Mouse (Mus musculus) cerebellum, adult 11-12 months (tissue): Measurements from ENCODE around the gene Ccdc47.
"Not testable (repeated sequence)": the region's sequence is repeated elsewhere in the genome, so short reads cannot be mapped to it uniquely, and the experiment has no call there.

Source experiments
- DNase-seq: peaks from one replicate; pipeline ENCODE4 v3.0.0; 2022

The Ccdc47 gene

DNA sequence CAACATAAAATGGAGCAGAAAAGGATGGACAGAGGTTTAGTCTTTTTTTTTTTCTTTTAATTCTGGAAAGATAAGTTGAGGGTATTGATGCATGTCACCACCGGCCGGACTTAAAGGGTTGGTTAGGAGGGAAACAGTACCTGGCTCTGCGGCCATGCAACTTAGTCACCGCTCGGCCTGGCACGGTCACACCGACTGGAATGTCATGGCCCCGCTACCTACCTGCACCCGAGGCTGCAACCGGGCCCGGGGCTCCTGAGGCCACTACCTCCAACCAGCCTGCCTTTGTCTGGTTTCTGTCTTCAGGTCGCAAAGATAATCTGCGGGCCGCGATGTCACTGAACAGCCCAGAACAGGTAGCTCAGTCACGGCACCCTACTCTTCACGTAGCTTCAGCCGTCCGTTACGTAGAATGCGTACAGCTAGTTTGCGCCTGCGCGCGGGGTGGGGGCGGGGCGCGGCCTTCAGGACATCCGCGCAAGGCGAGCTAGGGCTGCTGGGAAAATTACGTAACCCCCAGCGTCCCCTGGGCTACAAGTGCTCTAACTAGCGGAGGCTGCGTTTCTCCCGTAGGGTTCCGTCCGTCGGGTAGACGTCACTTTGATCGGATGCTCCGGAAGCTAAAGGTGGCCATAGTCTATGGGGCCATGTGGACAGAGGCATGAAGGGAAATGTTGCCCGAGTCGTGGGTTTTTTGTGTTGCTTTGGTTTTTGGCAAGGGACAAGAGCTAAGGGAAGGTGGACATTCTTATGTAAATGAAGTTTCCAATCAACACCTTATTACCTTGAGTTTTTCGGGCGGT is at the start of gene Ccdc47:
TSS of gene Ccdc47 (minus strand) at position 418 of the 803 bp plus-strand sequence.
- peak; percentile 99 for DNase-seq

DNA sequence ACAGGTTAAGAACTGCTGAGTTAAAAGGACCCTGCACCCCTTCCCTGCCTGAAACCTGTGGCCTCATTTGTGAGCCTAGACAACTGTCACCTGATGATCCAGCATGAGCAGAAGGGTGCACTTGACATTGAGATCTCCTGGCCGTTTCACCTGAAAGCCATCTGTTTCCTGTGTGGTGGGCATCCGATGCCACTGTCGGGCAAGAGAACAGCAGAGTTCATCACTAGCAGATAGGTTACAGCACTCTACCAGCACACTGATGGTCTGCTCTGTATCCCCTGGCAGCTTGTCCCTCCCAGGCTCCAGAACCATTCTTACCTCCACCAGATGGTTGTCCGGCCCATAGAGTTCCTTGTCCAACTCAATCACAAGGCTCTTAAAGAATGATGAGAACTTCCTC is 49.4 kb upstream of the Ccdc47 start:
- DNase-seq, result no peak

DNA sequence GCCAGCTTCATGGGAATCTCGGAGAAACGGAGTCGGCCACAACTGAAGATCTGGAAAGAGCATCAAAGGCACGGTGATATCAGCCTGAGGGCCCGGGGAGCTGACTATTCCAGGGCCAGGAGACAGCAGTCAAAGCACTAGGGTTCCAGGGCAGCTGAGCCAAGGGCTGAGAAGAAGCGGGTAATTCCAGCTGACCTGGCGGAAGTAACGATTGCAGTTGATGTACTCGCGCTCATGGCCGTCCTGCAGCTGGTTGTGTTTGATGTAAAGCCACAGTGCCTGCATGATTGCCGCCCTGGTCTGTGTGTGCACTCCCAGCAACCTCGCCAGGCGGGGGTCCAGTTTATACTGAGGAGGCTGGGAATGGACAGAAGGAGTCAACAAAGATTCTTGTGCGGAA is 48.8 kb upstream of the Ccdc47 start:
- DNase-seq, result peak; percentile 42

DNA sequence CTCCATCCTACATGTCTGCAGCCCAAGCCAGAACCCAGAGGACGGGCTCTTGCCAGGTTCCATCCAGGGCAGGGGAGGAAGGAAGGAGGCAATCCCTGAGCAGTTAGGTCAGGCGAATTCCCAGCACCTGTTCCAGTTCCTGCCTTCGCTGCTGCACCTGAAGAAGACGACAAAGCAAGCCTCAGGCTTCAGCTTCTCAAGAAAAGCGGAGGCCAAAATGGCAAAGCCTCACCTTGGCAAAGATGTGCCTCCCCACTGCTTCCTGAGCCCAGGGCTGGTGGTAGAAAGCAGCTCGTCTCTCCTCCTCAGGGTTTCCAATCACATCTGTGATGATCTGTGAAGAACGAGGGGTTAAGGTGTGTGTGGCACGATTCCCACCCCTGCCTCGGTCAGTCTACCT is 47.8 kb upstream of the Ccdc47 start:
- DNase-seq, result peak; percentile 64

DNA sequence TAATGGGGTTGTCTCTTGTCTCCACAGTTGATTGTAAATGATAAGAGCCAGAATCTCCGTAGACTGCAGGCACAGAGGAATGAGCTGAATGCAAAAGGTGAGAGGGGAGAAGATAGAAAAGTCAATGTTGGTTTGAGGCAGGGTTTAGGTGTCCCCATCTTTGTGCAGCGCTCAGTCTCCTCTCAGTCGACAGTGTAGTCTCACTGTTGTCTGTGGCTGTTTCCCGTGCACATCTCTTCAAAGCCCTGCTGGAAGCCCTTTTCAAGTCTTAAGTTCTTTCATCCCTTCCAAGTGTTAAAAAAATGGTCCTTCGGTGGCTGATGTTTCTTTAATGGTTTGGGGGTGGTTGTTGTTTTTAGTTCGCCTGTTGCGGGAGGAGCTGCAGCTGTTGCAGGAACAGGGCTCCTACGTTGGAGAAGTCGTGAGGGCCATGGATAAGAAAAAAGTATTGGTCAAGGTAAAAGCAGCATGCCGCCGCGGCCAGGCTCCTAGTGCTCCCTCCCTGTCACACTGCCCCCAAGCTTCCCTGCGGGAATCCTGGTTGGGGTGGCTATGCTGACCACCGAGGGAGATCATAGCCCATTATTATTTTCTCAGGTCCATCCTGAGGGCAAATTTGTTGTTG is 44.8 kb upstream of the Ccdc47 start:
- DNase-seq, result no peak

DNA sequence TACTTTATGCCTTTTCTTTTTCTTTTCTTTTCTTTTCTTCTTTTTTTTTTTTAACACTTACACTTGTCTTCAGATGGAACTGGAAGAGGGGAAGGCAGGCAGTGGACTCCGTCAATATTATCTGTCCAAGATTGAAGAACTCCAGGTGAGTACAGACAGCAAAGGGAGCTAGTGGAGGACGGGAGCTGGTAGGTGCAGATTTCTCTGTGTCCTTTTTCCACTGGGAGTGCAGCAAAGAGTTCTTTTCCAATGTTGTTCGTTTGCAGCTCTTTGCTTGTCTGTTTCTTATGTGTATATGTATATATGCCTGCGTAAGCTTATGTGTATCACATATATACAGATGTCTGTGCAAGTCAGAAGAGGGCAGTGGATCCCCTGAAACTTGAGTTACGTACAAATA is 40.6 kb upstream of the Ccdc47 start:
- no peak for DNase-seq

DNA sequence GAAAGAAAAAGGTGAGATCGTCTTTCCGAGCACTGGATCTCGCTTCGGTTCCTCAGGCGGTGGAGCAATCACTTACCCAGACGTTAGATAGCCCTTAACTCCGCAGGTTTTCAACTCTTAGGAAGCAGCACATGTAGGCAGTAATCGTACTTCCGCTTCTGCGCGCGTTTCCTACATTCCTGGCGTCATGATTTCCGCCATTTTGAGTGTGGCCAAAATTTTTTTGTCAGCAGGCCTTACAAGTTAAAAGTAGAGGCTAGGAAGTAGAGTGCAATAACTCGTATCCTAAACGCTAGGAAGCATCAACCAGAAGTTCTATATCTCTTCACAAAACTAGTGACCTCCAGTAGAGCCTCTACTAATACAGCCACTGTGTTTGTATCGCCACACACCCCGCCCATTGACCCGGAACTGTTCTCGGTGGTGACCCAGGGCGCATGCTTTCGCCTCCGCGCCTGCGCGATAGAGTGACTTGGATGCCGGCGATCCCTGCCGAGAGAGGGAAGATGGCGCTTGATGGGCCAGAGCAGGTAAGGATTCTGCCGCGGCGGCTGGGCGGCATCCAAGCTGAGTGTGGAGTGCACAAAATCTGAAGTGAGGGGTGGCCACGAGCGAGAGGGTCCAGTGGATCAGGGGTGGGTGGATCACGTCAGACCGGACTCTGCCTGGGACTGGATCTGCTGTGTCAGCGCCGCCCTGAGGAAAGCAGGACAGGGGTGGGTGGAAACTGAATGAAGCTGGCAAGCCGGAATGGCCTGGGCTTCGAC is 39.7 kb upstream of the Ccdc47 start, which contains the start of the genes Ftsj3 and Psmc5:
TSS of gene Ftsj3 (minus strand) at position 395 of the 767 bp plus-strand sequence.
TSS of gene Psmc5 (plus strand) at position 470 of the 767 bp plus-strand sequence.
- DNase-seq, result peak; percentile 96

DNA sequence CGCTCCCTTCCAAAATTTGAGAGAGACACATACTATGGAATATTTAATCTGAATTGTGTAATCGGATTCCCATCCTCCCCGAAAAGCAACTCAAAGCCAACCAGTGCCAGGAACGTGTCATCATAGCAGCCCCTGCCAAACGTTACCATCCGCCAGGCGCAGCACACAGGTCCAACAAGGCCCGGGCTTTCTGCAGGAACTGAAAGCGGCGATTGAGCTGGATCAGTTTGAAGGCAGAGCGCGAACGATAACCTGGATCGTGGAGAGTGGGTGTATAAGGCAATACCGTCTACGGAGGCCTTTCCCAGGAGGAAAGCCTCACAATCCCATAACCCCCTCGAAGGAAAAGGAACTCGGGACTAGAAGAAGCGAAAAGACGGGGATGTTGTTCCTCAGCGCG is 39.0 kb upstream of the Ccdc47 start:
- DNase-seq, result no peak

DNA sequence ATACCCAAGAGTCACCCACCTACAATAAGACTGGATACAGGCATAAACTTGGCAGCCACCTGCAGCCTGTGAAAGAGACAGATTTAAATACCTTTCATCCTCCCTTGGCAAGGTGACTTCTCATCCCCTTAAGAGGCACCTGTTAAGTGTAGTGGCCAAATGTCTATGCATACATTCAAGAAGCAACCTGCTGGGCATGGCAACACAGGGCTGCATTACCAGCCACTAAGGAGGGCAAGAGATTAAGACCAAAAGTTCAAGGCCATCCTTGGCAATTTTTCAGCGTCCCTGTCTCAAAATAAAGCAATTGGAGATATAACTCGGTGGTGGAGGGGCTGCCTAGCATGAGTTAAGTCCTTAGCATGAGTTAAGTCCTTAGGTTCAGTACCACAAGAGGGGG is 38.6 kb upstream of the Ccdc47 start:
- DNase-seq, result peak; percentile 51

DNA sequence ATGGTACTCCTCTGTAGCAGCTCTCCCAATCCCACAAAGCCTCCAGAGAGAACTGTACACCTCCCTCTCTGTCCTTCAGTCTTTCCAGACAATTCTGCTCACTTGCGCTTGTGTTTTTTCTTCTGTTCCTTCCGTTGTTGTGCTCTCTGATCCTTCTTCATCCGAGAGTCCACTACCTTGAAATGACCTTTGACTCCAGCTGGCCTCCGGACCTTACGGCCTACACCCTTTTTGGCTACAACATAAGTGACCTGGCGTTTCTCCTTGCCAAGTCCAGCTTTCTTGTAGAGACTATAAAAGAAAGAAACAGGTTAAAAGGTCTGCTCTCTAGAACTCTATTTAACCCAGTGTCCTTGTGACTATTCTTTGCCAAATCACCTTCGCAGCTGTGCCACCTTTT is 33.2 kb upstream of the Ccdc47 start:
- DNase-seq, result no peak

DNA sequence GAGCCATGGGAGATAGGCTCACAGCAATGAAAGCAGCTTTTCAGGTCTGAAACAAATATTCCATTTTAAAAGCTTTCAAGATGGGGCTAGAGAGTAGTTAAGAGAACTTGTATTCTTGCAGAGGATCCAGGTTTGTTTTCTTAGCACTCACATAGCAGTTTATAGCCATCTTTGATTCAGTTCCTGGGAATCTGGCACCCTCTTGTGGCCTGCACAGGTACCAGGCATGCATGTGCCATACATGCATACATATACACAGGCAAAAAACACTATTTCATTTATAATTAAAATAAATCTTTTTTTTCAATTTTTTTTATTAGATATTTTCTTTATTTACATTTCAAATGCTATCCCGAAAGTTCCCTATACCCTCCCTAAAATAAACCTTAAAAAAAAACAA is 30.7 kb upstream of the Ccdc47 start:
- DNase-seq, result no peak

DNA sequence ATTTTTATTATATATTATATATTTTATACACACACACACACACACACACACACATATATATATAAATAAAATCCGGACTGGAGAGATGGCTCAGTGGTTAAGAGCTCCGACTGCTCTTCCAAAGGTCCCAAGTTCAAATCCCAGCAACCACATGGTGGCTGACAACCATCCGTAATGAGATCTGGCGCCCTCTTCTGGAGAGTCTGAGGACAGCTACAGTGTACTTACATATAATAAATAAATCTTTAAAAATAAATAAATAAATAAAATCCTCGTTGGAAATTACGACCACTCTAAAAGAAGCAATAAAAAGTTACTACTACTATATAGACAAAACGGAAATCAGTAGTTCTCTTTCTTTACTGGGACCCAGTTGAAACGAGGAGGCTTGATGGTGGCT is 17.8 kb upstream of the Ccdc47 start:
- not testable (repeated sequence) for DNase-seq

DNA sequence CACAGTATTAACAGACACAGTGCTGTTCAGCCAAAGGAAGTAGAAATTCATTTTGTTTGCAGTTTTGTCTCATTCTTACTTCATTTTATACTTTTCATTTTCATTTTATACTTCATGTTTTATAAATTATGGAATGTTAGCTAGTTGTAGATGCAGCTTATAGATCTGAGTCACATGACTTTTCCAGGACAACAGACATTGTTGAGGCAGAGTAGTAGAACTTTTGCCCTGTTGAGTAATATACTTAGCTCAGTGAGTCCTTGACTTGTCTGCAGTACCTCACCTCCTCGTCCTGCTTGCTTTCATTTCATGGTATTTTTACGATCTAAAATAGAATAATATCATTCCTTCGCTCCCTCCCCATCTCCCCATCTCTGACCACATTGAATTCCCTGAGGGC is 4.5 kb upstream of the Ccdc47 start:
- no peak for DNase-seq

DNA sequence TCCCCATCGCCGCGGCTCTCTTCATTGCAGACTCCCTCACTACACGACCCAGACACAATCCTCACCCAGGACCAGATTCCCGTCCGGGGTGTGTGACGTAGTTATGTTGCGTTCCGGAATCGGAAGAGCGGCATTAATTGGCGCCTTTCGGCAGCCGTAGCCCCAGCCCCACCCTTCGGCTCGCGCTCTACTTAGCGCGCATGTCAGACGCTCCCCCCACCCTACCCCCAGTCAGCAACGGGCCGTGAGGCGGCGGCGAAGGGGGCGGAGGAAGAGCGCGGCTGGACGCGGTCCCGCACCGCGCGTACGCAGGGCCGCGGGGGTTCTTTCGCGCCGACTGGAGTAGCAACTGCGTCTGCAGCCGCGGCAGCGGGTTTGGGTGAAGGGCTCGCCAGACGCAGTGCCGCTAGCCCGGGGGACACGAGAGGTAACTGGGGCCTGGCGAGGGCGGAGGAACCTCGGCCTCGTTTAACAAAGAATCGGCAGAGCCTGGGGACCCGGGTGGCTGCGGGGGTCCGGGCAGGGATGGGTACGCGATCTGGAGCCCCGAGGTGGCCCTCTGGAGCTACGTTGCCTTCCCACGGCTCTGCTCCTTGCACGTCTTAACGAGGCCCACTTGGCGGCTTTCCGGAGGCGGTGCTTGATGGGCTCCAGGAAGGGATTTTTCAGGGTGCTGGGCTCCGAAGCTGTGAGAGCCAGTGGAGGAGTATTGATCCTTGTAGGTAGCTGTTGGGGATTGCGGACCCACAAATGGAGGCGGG is 766 bp upstream of the Ccdc47 start, which contains the start of gene Ddx42:
TSS of gene Ddx42 (plus strand) at position 197 of the 761 bp plus-strand sequence.
- DNase-seq, result peak; percentile 95

DNA sequence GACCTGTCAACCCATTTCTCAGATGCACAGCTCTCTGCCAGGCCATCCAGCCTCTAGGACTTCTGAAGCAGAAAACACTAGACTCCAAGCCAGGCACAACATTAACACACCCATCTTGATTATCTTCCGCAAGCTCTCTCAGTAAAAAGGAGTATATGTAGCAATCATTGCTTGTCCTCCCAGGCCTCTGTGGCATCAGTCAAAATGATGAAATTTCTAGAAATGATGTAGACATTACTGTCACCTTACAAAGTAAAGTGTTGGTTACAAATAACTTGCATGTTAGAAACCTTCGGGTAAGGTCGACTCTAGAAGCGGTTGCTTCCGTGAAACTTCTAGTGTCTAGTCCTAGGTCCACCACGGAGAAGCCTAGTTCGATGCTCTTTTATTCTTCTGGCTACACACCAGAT is 689 bp downstream of the Ccdc47 start:
- DNase-seq, result no peak

DNA sequence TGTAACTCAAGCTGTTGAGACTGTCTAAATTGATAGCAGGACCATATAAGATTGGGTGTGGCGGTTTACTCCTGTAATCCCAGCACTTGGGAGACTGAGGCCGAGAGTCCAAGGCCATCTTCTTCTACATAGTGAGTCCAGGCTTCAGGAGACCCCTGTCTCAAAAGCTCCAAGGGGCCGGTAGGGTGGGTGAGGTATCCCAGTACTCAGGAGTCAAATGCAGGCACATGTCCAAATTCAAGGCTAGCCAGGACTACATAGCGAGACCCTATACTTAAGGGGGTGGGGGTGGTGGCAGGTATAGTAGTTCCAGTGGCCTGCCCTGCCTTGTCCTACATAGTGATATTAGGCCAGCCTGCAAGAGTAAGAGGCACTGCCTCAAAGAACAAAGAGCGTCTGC is 1.3 kb downstream of the Ccdc47 start:
- peak; percentile 54 for DNase-seq

DNA sequence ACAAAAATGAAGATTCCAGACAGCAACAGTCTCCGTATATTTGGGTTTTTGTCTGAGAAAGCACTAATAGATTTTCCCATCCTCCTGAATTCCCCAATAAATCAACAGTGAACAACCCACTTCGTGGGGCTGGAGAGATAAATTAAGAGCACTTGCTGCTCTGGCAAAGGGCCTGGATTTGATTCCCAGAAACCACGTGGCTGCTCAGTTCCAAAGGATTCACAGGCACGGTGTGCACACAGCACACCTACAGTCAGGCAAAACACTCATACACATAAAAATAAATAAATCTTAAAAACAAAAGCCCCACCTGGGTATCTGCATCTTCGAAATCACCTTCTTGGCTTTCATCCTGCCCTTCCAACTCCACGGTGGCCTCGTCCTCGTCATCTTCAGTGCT is 3.4 kb downstream of the Ccdc47 start:
- DNase-seq, result no peak

DNA sequence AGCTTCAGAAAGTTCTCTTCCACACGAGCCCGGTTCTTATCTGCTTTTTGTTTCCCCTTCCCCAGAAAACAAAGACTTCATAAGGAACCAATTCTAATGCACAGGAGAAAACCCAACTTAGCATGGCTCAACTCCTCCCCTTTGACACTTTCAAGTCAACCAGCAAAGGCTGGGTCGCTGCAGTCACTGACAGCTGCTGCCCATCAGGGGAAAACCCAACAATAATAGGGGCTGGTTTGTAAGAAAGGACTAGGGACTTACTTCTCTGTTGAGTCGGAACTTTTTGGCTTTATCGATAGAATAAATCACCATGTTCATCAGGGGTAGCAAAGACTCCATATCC is 14.1 kb downstream of the Ccdc47 start, which contains the start of gene Strada:
TSS of gene Strada (minus strand) at position 46 of the 343 bp plus-strand sequence.
- no peak for DNase-seq

DNA sequence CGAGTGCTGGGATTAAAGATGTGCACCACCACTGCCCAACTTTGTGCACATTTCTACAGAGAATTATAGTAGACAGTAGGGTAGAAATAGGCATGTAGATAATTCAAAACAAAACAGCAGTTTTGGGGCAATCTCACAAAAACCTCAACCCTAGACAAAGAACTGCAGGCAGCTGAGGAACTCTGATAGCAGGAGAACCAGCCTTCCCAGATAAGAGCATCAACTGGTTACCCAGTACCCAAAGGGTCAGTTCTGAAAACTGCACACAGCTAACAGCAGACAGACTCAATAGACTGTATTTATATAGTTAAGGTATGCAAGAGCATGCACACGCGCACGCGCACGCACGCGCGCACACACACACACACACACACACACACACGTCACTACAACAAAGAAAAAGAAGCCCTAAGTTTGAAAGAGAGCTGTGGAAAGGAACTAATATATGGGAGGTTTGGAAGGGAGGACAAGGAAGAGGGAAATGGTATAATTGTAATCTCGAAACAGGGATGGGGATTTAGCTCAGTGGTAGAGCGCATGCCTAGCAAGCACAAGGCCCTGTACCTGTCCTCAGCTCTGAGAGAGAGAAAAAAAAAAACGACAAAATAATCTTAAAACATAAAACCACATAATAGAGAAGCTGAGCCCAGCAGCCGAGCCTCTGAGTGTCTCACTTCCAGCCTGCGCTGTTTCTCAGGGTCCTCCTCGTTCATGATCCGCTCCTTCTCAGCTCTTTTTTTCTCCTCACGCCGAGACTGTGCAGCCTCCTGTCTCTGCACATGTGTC is 14.6 kb downstream of the Ccdc47 start:
- no peak for DNase-seq

DNA sequence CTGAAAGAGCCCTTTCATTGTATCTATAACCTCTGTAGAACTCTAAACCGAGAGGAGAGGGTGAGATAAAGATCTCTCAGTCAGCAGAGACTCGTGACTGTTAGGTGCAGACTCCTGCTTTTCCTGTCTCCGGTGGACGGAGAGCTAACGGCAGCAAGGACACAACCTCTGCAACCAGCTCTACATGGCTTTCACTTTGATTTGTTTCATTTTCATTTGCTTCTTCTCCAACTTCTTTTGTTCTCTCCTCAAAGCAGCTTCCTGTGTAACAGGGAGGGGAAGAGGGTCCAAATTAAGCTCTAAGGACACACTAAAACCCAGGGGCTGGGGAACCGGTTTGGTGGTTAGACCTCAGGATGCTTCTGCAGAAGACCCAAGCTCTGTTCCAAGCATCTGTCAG is 15.4 kb downstream of the Ccdc47 start:
- no peak for DNase-seq

DNA sequence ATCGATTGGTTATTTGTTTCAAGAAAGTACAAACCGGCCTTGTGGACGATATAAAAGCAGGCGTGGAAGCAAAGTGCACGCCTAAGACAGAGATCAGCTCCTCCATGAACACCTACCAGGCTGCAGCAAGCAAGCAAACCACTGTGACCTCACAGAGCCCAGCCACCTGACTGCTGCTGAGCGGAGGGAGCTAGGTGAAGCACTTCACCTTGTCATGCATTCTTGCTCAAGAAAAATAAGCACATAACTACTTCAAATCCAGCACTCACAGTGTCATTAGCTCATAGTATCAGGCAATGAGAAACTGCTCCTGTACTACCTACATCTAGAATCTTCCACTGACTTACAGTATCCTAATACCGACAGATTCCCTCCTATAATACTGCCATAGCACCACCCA is 16.1 kb downstream of the Ccdc47 start:
- DNase-seq, result not testable (repeated sequence)

DNA sequence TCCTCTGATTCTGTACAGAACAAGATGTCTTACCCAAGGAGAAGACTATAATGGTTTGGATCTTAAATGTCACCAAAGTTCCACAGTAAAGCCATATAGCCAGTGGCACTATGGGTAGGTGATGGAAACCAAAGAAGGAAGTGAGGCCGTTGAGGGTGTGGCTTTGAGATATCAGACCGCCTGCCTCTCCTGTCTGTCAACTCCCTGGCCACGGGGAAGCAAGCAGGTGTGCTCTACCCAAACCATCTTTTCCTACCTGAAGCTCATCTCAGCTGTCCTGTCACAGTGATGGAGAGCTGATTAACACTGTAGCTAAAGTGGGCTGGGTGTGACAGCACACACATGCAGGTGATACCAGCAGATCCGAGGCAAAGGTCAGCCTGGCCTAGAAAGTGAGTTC is 17.9 kb downstream of the Ccdc47 start:
- no peak for DNase-seq
